Mouse (Mus musculus) intestine, embryonic 16.5 days (tissue): ENCODE results near the gene Dspp. TPM values are rescaled to one million over a fixed set of nuclear protein-coding genes. Genes with fewer than 3 reads are reported as not detected.

Experiments used
- ATAC-seq: fragments of 200-750 bp; cut with Nextera tagmentation; 2 replicates; pipeline ENCODE4 v1.8.0; 2017; ENCODE audit warnings: moderate TSS enrichment, moderate library complexity
- H3K27ac ChIP-seq: fragments of 300-500 bp; sonication (generic); 2 replicates; pipeline ENCODE4 v1.5.1; 2014; ENCODE audit warnings: mild to moderate bottlenecking, low read length
- H3K27me3 ChIP-seq: fragments of 300-500 bp; sonication (generic); replicated peaks from 2 replicates; pipeline ENCODE4 v1.6.1; 2014; ENCODE audit warnings: low read length, control low read depth, mixed read lengths; ENCODE audit not compliant: control insufficient read depth, insufficient read depth
- H3K36me3 ChIP-seq: fragments of 300-500 bp; sonication (generic); 2 replicates; pipeline ENCODE4 v1.6.1; 2014; ENCODE audit warnings: low read length, control low read depth; ENCODE audit not compliant: control insufficient read depth, insufficient read depth
- H3K4me1 ChIP-seq: fragments of 300-500 bp; sonication (generic); 2 replicates; pipeline ENCODE4 v1.6.1; 2014; ENCODE audit warnings: low read length, control low read depth, mixed read lengths; ENCODE audit not compliant: control insufficient read depth, insufficient read depth
- H3K4me2 ChIP-seq: fragments of 300-500 bp; sonication (generic); 2 replicates; pipeline ENCODE4 v1.6.1; 2014; ENCODE audit warnings: low read depth, low read length, control low read depth
- H3K4me3 ChIP-seq: fragments of 300-500 bp; sonication (generic); 2 replicates; pipeline ENCODE4 v1.5.1; 2014; ENCODE audit warnings: mild to moderate bottlenecking, low read length
- H3K9ac ChIP-seq: fragments of 300-500 bp; sonication (generic); 2 replicates; pipeline ENCODE4 v1.6.1; 2014; ENCODE audit warnings: low read depth, low read length
- H3K9me3 ChIP-seq: fragments of 300-500 bp; sonication (generic); 2 replicates; pipeline ENCODE4 v1.6.1; 2016; ENCODE audit warnings: low read length, control low read depth; ENCODE audit not compliant: control insufficient read depth
- WGBS: fragments of 180-500 bp; shearing (Covaris S2); extraction: QIAGEN DNeasy Blood & Tissue Kit; methylation state at CpG from one replicate; pipeline ENCODE4 v1.1.7; 2014; 5-methylcytosine and 5-hydroxymethylcytosine counted together
- polyA plus RNA-seq: library from polyadenylated mRNA; unstranded; fragments of >200 nt; fragmentation: Nextera tagmentation; extraction: Ambion mirVana; gene quantifications from 2 replicates; pipeline ENCODE4 v1.2.1, GENCODE M21; 2015

Dspp gene
- not detected in 2 replicates for polyA plus RNA-seq

- Histone ChIP-seq H3K4me1 (no peaks in the 10 kb centered on the region), H3K27ac (no peak within 1 kb of the TSS), H3K27me3 (no peaks in the 10 kb centered on the region), H3K4me2 (no peak within 1 kb of the TSS), H3K9me3 (no peaks in the 10 kb centered on the region), H3K9ac (no peak within 1 kb of the TSS), H3K4me3 (no peak within 1 kb of the TSS), H3K36me3 (no peaks in the 10 kb centered on the region)
- no peak for ATAC-seq
- 79% methylated on average over 7 of the region's 7 CpGs for WGBS
Observed at GRCm38 (mm10) chr5:104170412-104170811, at the start of gene Dspp. Dspp (plus strand) TSS chr5:104170712.

- H3K27ac ChIP-seq, result peak overlapping the region; percentile 27; the same call in 1 of the 2 replicates
- 0 out of 2 replicates have a peak, but pooled peaks cover 4% of the 10 kb centered on the region for H3K4me1 ChIP-seq
- no peaks in the 10 kb centered on the region for H3K9me3 ChIP-seq
- H3K4me2 ChIP-seq, result no peak overlapping the region
- no peaks in the 10 kb centered on the region for H3K36me3 ChIP-seq
- WGBS, result 58% methylated on average over 6 of the region's 6 CpGs
- H3K27me3 ChIP-seq, result no peaks in the 10 kb centered on the region
- H3K9ac ChIP-seq, result no peak overlapping the region
- no peak overlapping the region for H3K4me3 ChIP-seq
- 0 out of 2 replicates have a peak, but pooled peaks have one; percentile 38 for ATAC-seq
Observed at GRCm38 (mm10) chr5:104124016-104124658, 46.4 kb upstream of the Dspp start.

- 0 out of 2 replicates have a peak, but pooled peaks cover 6% of the 10 kb centered on the region for H3K4me1 ChIP-seq
- ATAC-seq, result no peak
Observed at GRCm38 (mm10) chr5:104126561-104127320, 43.8 kb upstream of the Dspp start.

GRCm38 (mm10) chr5:104127351-104127750, 43.2 kb upstream of the Dspp start:
- Histone ChIP-seq H3K9me3 (no peaks in the 10 kb centered on the region), H3K36me3 (no peaks in the 10 kb centered on the region), H3K4me2 (no peak overlapping the region), H3K4me1 (0 out of 2 replicates have a peak, but pooled peaks cover 7% of the 10 kb centered on the region), H3K4me3 (no peak overlapping the region), H3K9ac (no peak overlapping the region), H3K27ac (no peak overlapping the region), H3K27me3 (no peaks in the 10 kb centered on the region)
- 79% methylated on average over 1 of the region's 1 CpGs for WGBS
- no peak for ATAC-seq

More at GRCm38 (mm10) chr5:104126561-104127320, 43.8 kb upstream of the Dspp start:
- Histone ChIP-seq H3K9me3 (no peaks in the 10 kb centered on the region), H3K4me3 (no peak overlapping the region), H3K27ac (no peak overlapping the region), H3K27me3 (no peaks in the 10 kb centered on the region), H3K9ac (no peak overlapping the region), H3K36me3 (no peaks in the 10 kb centered on the region), H3K4me2 (no peak overlapping the region)
- 80% methylated on average over 12 of the region's 12 CpGs for WGBS

GRCm38 (mm10) chr5:104128281-104129031, 42.1 kb upstream of the Dspp start:
- H3K4me3 ChIP-seq, result no peak overlapping the region
- no peaks in the 10 kb centered on the region for H3K36me3 ChIP-seq
- no peaks in the 10 kb centered on the region for H3K27me3 ChIP-seq
- no peak overlapping the region for H3K9ac ChIP-seq
- peak overlapping the region; percentile 3; the same call in 1 of the 2 replicates for H3K27ac ChIP-seq
- peaks cover 9% of the 10 kb centered on the region; the same call in 1 of the 2 replicates for H3K4me1 ChIP-seq
- ATAC-seq, result no peak
- 47% methylated on average over 12 of the region's 12 CpGs for WGBS
- no peak overlapping the region for H3K4me2 ChIP-seq
- H3K9me3 ChIP-seq, result no peaks in the 10 kb centered on the region

- 84% methylated on average over 4 of the region's 4 CpGs for WGBS
- no peaks in the 10 kb centered on the region for H3K9me3 ChIP-seq
- no peak overlapping the region for H3K4me2 ChIP-seq
- no peaks in the 10 kb centered on the region for H3K36me3 ChIP-seq
- no peak overlapping the region for H3K27ac ChIP-seq
- H3K27me3 ChIP-seq, result no peaks in the 10 kb centered on the region
- no peak overlapping the region for H3K9ac ChIP-seq
- no peak for ATAC-seq
- H3K4me1 ChIP-seq, result peaks cover 13% of the 10 kb centered on the region; the same call in 1 of the 2 replicates
- H3K4me3 ChIP-seq, result no peak overlapping the region
Observed at GRCm38 (mm10) chr5:104130891-104131290, 39.6 kb upstream of the Dspp start.

GRCm38 (mm10) chr5:104131544-104131943, 39.0 kb upstream of the Dspp start:
- peak; percentile 54 for ATAC-seq
- Histone ChIP-seq H3K36me3 (no peaks in the 10 kb centered on the region), H3K27ac (no peak overlapping the region), H3K4me2 (no peak overlapping the region), H3K9me3 (no peaks in the 10 kb centered on the region), H3K27me3 (no peaks in the 10 kb centered on the region), H3K4me3 (no peak overlapping the region), H3K9ac (no peak overlapping the region), H3K4me1 (peaks cover 13% of the 10 kb centered on the region; the same call in 1 of the 2 replicates)
- 52% methylated on average over 4 of the region's 4 CpGs for WGBS

- Histone ChIP-seq H3K27ac (no peak overlapping the region; the same call in 1 of the 2 replicates), H3K9me3 (no peaks in the 10 kb centered on the region), H3K9ac (no peak overlapping the region), H3K27me3 (no peaks in the 10 kb centered on the region), H3K36me3 (no peaks in the 10 kb centered on the region), H3K4me2 (no peak overlapping the region), H3K4me3 (no peak overlapping the region), H3K4me1 (peaks cover 18% of the 10 kb centered on the region; the same call in 1 of the 2 replicates)
- WGBS, result 60% methylated on average over 4 of the region's 4 CpGs
- peak; percentile 39; the same call in 1 of the 2 replicates for ATAC-seq
Observed at GRCm38 (mm10) chr5:104133752-104134151, 36.8 kb upstream of the Dspp start.
